Mouse (Mus musculus): ENCODE measurements around the gene Ang.

The Ang gene

DNA sequence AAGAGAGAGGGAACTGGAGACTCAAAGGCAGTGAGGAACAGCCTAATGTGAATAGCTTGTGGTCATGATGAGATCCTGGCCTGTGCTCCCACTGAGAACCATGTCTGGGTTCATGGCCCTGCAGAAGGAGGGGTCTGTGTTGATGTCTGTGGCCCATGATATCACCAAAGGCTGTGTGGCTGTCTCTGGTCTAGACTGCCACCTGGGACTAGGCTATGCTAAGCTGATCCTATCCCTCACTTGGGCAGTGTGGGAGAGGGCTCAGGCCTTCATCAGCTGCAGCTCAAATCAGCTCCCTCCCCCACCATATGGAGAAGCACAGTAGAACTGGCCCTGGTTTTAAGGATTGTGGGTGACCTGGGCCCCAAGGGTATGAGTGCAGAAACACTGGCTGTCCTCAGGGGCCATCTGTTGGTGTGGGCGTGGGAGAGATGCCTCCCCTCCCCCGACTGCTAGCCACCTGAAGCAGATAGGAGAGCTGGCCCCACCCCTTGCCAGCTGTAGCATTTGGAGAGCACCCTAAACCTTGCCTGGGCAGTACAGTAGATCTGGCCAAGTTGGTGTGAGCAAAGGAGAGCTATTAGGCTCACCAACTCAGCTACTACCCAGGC lies 36.8 kb downstream of the Ang start:
- no peak for DNase-seq (ENCODE audit: low read depth, low spot score)

DNA sequence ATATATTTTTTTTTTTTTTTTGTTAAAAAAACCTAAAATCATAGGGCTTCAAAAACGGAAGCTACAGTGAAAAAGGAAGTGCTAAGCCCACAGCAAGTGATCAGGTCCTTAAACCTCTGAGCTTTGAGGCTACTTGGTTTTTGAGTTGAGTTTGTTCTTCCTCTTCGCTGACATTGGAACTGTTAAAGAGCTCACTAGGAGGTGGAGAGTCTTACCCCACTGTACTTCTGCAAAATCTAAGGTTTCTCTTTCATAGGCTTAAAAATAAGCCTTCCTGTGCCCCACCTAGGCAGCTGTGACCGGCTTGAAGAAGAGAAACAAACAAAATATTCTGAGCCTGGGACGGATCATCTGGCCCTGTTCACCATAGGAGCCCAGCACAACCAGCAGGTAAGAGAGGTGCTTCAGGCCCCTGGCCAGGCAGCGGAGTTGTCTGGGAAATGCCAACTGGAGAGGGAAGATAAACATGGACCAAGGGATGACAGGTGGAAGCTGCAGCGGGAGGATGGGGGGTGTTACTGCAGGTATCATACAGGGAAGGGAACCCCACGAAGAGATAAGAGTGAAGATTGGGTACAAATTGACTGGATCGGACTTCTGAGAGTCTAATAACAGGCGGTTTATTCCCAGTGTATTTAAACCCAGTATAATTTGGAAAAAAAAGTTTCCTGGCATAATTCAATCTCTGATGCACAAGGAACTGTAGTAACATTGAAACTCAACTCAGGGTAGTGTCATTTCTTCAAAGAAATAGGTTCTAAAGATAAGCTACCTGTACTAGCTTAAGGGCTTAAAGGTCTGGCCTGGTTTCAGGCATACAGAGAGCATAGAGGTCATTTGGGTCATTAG lies 38.0 kb downstream of the Ang start:
- DNase-seq (ENCODE audit: low read depth, low spot score) = no peak

DNA sequence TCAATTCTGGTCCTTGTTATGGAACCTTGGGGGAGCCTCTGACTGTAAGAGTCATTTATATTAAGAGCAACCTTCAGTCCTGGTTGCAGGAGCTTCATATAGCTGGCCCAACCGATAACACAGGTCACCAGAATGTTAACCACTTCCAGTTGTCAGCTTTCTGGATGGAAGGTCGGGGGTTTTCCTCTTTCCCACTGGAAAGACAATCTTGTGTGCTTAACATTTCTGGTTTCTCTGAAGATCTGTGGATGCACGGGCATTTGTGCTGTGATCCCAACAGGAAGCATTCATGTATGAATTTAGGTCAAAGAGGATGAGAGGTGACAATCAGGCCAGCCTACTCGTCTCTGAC lies 38.6 kb downstream of the Ang start:
- DNase-seq (ENCODE audit: low read depth, low spot score) = no peak

DNA sequence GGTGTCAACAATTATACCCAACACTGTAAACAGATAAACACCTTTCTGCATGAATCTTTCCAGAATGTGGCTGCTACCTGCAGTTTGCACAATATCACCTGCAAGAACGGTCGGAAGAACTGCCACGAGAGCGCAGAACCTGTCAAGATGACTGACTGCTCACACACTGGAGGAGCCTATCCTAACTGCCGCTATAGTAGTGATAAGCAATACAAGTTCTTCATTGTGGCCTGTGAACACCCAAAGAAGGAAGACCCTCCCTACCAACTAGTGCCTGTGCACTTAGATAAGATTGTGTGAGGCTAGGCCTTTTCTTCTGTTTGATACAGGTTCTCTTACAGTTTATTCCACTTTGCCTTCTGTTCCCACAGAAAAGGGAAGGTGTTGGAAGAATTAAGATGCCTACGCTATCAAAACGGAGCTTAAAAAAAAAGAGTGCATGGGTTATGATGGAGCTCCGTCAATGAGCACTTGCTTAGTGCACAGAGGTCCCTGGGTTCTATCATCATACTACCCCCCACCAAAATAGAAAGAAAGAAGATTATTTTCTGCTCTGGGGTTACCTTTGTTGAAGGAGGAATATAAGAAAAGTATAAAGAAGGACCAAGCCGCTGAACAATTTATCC lies 39.5 kb downstream of the Ang start:
- no peak for DNase-seq (ENCODE audit: low read depth, low spot score)

DNA sequence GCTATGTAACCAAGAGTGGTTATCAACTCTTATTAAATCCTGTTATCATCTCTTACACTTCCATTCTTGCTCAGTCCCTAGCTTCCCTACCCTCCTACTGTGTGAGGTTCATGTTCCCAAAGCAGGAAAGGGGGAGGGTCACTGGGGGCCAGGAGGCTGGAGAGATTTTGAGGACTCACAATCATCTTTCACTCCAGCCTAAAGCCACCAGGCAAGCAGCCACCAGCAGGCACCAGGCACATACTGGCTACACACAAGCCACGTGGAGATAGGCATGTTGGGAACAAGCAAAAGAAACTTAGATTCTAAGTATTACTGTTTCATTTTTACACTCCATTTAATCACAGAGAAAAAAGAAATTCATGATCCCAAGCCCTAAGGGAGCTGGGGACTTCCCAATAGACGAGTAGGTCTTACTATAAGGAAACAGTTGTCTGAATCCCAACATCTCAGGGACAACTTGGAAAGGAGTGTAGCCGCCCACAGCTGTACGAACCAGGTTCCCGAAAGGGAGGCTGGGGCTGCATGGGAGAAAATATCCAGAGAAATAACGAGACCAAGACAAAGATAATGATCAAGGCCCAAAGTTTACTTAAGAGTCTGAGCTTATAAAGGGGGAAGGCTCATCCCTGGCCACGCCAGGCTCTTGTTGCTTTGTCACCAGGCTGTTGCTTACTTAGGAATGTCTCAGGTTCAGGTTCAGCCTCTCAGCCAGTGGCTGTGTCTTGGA lies 40.3 kb downstream of the Ang start:
- DNase-seq (ENCODE audit: low read depth, low spot score) = no peak

GRCm38 (mm10) chr14:51132372-51132771 lies 41.4 kb downstream of the Ang start:
- DNase-seq (ENCODE audit: low read depth, low spot score) = no peak

DNA sequence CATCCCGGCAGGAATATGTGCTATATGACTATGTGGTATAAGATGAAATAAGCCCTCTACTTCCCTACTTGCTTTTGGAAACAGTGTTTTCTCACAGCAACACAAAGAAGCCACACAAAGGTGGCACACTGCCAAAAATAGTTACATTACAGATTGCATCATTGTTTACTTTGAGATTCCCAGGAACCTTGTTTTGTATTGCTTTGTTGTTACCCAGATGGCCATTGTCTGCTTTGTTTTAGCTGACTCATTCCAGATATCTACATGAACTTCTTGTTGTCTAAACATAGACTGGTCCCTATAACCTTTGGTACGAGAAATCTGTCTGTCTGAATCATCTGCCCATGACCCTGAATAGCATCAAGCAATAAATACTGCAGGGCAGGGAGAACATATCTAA lies 49.4 kb downstream of the Ang start:
- no peak for DNase-seq (ENCODE audit: low read depth, low spot score)

GRCm38 (mm10) chr14:51142119-51142518 lies 51.2 kb downstream of the Ang start:
- no peak for DNase-seq (ENCODE audit: low read depth, low spot score)

- DNase-seq (ENCODE audit: low read depth, low spot score) = no peak
These were observed 51.6 kb downstream of the Ang start for GRCm38 (mm10) chr14:51142568-51142967.

DNA sequence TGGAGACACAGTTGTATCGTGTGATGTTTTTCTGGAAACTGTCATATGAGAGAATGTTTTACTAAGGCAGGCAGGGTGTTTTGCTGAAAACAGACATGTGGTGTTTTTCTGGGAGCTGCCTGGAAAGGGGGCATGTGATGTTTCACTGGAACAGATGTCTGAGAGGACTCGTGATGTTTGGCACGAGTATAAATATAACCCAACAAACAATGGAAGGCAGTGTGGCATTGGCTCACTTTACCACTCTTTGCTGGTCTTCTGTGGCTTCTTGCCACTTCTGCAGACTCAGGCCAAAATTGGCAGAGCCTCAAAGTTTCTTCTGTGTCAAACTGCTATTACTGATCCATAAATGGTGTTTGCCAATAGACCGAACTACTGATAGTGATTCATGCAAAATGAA lies 52.3 kb downstream of the Ang start:
- DNase-seq (ENCODE audit: low read depth, low spot score) = no peak

DNA sequence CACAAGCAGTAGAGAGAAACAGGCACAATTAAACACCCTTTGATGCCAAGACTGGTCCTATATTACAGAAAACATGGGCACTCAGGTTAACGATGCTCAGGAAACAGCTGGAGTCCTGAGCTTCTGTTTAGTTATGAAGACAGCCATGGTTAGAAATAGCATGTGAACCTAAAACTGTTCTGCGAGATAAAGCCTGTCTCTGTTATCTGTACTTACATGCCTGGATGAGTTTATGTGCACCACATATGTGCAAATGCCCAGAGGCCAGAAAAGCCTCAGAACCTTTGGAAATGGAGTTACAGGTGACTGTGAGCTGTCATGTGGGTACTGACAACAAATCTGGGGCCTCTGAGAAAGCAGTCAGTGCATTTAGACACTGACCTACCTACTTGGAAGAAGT lies 53.0 kb downstream of the Ang start:
- DNase-seq (ENCODE audit: low read depth, low spot score) = no peak

DNA sequence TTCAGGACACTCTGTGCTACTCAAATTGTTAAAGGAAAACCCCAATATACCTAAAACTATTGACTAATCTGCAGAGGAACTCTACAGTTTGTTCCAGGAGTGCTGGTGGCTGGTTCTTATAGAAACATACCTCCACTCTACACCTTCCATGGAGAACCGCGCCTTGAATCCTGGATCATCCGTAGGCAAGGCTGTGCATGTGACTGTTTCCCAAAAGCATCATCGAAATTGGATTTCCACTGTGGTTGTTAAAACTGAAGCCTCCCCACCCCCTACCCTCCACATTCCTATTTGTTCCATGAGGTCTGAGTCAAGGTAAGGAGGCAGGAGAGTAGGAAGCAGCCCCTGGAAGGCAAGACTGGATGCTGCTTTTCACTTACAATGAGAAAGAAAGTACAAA lies 53.5 kb downstream of the Ang start:
- DNase-seq (ENCODE audit: low read depth, low spot score) = no peak

DNA sequence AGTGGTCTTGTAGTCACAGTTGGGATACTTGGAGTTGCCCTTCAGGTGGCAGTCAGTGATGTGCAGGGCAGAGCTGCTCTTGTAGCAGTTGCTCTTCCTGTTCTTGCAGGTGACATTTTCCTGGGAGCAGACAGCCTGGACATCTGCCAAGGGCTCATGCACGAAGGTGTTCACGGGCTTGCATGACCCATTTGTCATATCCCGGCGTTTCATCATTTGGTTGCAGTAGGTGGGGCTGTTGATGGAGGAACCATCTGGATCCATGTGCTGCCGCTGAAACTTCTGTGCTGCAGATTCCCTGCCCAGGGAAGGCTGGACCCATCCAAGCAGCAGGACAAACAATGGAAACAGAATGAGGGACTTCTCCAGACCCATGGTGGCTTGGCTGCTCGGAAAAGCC lies 54.6 kb downstream of the Ang start:
- DNase-seq (ENCODE audit: low read depth, low spot score) = no peak

DNA sequence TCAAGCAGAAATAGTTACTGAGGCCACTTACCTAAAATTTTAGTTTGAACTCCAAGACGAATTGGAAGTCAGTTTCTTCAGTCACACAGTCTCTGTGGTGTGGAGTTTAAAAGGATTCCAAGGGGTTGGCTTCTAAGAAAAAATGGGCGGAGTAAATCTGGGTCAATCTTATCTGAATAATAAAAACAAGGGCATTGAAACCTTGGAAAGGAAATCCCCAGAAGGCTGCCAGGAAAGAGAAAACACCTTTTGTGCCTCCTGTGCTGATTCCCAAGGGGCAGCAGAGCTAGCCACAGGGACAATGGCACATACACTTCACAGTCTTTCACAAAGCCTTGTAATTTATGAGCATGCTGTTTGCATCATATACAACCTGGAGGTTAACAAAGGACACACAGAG lies 55.7 kb downstream of the Ang start, which contains the start of gene Rnase1:
Rnase1 (minus strand) TSS at position 101 of the 400 bp plus-strand sequence.
- no peak for DNase-seq (ENCODE audit: low read depth, low spot score)

DNA sequence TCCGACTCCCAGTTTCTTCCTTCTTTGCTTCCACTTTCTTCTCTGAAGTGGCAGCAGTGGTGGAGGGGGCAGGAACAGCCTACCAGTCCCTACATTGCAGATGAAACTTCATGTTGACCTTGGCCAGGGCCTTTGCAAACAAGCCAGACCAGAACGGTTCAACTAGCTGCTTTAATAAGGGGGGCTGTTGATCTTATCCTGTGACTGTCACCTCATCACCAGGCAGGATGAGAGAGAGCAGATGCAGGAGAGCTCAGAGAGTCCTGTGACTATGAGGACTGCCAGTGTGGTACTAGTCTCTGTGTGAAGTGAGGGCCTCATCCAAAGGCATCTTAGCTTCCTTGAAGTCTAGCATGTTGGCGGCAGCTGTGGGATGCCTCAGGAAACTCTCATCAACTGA lies 57.1 kb downstream of the Ang start:
- DNase-seq (ENCODE audit: low read depth, low spot score) = no peak

- DNase-seq (ENCODE audit: low read depth, low spot score) = no peak
These were observed 58.2 kb downstream of the Ang start for GRCm38 (mm10) chr14:51149164-51149563.

- no peak for DNase-seq (ENCODE audit: low read depth, low spot score)
These were observed 59.4 kb downstream of the Ang start for GRCm38 (mm10) chr14:51150206-51150831.

Measured in retina, postnatal 7 days (tissue).